Mouse (Mus musculus) right cerebral cortex, adult 18-20 months (tissue): ENCODE results near the gene Acoxl.
"Not testable (repeated sequence)": the region's sequence is repeated elsewhere in the genome, so short reads cannot be mapped to it uniquely, and the experiment has no call there.

ENCODE experiments used
- DNase-seq: peaks from one replicate; pipeline ENCODE4 v3.0.0; 2022; ENCODE audit warnings: mixed read lengths

Acoxl gene

DNA sequence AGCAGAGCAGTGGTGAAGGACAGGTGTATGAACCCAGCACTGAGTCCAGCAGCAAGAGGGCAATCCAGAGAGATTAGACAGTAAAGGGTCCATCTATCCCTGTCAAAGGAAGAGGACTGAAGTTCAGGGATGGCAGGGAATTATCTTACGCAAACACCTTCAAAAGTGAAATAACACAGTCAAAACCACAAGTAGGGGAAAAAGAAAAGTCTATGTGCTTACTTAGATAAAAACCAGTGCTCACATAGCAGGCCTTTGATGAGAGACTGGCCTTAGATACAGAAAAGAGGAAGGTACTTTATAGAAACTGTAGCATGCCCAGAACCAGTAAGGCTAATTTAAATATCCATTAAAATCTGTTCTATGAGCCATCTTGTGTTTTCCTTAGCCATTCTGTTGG is 246.8 kb downstream of the Acoxl start:
- no peak for DNase-seq

DNA sequence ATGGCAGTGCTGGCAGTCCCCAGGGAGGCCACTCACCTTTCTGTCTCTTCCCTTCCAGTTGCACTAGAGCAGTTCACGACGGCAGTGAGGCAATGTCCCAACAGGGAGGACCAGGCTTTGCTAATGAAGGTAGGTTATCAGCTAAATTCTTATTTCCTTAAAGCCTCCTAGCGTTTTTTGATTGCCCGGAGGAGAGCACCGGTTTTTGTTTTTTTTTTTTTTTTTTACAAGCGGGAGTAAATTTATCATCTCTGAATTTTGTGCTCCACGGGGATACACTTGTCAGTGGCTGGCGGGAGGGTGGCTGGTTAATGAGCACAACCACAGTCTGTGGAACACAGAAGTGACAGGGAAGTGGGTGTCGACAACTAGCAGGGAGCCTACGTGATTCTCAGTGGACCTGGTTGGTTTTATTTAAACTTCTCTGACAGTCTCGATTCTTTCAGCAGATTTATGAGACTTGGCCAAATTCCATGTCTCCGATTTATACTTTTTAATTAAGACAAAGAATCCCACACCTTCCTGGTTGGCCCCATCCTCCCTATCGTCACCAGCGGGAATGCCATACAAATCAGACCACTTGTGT is 247.7 kb downstream of the Acoxl start:
- peak; percentile 40 for DNase-seq

DNA sequence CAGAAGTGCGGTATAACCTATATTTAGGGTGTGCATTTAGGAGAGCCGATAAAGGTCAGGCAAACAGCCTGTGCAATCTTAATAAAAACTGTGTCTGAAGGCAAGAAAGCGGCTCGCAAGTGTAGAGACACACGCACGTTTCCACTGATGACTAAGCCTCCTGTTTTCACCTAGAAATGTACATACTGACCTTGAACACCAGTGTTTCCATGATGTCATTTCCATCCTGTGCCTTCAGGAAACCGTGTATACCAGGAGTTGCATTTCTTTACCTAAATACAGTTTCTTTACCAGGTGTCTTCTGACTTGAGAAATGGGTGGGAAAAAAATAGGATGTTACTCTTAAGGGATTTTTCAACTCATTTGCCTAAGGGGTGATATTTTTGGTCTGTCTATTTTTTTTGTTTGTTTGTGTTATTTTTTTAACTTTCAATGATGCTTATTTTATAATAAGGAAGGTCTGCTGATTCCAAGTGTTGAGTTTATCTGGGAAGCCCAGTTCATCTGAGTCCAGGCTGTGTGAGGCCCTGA is 248.4 kb downstream of the Acoxl start:
- no peak for DNase-seq

DNA sequence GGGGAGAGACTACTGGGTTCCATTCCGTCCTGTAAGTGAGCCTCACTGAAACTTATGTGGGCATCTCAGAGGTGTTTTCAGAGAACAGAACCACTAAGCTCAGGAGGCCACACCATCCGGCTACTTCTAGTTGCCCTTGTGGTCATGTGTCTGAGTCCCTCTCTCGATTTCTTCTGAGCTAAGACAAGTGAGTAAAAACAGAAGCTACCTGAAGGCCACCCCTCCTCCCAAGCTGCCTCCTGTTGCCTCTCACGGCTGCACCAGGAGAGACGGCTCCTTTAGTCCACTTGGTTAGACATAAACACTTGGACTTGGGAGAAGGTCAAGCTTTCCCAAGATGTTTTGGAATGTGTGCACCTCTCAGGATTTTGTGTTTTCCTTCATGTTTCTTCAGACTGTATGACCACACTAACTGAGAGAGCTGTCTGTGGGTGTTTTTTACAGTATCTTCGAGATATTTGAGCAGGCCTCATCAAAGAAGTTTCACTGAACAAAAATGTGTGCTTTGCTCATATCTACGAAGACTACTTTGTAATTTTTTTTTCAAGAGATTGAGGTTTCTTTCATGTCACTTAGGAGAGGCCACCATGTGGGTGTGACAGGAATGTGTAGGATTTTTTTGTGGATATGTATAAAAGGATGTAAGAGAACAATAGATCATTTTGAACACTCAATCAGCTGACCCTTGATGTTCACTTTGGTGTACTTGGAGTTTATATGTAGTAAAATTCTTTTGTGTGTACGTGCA is 249.3 kb downstream of the Acoxl start:
- no peak for DNase-seq

DNA sequence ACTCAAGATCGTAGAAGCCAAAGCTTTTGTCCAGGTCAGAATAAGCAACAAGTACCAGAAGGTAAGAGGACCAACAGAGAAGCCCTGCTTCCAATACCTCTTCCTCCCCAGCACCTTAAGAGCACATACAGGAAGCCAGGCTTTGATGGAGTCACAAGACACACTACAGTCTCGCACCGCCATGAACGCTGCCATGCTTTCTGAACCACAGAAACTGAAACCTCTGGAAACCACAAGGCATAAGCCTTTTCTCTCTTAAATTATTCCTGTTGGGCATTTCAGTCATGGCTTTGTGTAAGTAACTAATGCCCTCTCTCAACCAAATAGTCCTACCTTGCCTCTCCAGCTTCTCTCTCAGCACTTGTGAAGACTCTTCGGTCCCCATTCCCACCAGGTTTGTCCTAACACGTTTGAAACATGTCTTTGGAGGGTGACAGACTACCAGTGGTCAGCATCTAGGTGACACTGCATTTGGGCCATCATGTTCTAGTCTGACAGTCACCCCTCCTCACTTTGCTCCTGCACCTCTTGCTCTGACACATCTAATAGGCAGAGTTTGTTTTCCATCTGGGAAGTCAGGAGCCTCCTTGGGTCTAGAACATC is 251.7 kb downstream of the Acoxl start:
- no peak for DNase-seq

DNA sequence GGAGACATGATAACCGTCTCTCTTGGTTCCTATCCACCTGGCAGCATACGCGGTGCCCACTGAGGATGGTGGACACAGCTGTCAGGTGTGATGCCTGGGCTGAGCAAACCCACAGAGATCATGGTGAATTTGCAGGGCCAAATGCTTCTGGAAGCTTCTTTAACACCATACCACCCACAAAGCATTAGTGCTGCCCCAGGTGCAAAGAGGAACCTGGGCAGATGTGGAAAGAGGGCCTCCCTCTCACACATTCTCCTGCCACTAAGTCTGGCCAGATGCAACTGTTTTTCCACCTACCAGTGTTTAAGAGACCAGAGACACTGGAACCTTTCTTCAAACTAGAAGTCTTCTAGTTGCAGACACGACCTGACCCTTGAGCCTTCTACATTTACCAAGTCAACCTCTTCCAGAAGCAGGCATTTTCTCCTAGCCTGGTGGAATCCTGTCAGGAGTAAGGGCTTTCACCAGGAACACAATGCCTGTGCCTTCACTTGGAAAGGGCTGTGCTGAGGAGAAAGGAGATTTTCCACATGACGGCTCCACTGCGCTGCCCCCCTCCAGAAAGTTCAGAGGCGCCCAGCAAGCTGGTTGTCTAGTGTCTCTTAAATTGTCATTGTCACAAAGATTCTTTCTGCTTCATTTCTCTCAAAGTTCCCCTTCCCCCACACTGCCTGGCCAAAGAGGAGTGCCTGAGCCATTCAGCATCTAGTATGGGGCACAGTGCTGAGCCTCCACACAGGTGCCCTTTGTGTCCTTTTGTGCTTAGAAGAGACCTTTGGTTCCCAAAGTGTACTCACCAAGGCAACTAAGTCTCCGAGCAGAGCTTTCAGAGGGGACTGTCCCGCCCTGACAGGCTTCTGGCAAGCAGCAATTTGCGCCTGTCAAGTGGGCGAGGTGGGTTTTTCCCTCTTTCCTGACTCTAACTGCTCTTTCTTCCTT is 253.0 kb downstream of the Acoxl start:
- DNase-seq = no peak

DNA sequence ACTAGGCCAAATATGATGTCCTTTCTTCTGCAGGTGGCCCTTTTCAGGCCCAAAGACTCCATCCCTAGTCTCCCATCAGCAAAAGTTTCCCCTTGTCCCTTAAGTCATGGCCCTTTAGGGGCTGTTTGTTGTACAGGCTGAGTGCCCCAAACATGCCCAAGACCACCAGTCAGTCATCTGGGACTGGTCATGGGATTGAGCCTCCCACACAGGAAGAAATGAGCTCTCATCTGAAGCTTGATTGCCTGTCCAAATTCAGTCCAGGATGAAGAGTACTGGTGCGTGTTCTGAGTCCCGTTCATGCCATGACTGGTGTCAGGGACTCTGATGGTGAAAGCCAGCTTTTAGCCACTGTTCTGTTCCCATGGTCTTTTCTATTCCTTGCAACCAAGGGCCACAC is 253.8 kb downstream of the Acoxl start:
- no peak for DNase-seq

DNA sequence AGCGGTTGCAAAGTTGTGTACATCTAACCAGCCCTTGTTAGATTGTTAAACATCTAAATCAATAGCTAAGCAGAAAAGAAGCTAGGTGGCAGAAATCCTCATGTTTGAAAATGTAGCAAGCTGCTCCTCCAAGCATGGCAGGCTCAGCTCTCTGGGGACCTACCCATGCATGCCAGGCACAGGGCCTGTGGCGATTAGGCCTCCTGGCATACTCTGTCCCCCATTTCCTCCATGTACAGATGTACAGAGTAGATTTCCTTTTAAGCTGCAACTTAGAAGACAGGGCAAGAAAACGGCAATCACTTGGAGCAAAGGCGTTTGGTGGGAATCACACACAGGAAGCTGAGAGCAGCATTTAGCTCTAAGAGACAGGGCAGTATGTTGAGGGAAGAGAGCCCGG is 255.5 kb downstream of the Acoxl start:
- DNase-seq = no peak

DNA sequence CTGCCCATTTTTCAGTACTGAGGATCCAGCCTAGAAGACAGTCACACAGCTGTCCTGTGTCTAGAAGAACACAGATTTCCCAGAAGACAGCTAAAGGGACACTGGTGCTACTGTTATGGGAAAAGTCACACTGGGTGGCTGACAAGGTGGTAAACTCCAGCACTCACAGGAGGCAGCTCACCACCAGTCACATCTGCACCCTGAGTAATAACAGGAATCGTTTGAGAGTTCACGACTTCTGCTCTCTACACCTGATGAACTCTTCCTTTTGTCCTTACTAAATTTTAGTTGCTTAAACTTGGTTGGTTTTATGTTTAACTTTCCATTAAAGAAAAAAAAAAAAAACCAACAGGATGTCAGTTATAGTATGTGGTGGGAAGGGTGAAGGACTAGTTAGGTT is 255.9 kb downstream of the Acoxl start:
- no peak for DNase-seq

DNA sequence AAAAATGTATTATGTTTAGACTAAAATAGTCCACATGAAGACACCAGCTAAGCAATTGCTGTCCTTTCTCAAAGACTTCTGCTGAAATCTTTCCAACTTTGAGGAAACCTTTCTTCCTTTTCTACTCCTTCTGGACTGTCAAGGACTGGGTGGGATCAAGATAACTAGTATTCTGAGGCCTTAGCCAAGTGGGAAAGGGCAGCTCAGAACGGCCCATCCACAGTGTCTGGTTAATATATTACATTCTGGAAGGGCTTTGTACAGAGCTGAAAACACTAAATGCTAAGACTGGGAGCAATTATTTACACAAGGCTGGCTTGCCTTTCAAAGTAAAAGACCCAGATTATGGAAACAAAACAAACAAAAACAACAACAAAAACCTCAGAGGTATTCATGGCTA is 256.6 kb downstream of the Acoxl start:
- no peak for DNase-seq

DNA sequence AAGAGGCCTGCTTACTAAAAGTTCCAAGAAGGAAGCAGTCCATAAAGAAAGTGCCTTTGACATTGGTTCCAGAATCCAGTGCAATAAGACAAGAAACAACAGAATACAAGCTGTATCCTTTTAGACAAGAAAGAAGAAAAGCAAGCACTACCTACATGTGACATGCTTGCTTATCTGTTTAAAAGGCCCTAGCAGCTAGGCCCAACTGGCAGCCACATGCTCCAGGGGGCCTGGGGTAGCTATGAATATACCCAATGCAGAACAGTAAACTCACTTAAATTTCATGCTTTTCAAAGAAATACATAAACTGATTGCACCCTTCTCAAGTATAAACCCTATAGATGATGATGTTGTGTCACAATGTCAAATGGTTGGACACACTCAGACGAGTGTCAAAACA is 257.4 kb downstream of the Acoxl start:
- DNase-seq = no peak

DNA sequence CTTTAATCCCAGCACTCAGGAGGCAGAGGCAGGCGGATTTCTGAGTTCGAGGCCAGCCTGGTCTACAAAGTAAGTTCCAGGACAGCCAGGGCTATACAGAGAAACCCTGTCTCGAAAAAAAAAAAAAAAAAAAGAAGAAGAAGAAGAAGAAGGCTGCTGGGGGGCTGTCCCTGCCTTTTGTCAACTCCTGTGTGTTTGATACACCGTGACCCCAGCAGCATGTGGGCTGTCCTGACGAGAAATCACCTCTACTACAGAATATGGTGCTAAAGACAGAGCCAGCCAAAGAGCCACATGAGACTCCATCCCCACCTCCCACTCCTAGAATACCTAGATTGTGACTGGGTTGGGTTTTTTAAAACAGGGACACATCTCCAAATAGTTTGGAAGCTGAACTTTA is 259.4 kb downstream of the Acoxl start:
- DNase-seq = not testable (repeated sequence)

DNA sequence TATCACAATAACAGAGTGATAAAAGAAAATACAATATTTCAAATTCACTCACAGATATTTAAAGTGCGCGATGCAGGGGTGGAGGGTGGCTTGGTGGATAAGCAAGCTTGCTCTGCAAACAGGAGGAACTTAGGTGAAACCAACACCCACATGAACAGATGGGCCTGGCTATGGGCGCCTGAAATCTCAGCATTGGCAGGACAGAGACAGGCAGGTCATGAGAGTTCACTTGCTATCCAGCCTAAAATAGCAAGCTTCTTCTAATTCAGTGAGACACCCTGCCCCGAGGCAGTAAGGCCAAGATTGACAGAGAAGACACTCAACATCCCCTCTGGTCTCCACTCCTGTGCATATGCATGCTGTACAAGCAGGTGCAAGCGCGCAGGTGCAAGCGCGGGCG is 263.4 kb downstream of the Acoxl start:
- no peak for DNase-seq

DNA sequence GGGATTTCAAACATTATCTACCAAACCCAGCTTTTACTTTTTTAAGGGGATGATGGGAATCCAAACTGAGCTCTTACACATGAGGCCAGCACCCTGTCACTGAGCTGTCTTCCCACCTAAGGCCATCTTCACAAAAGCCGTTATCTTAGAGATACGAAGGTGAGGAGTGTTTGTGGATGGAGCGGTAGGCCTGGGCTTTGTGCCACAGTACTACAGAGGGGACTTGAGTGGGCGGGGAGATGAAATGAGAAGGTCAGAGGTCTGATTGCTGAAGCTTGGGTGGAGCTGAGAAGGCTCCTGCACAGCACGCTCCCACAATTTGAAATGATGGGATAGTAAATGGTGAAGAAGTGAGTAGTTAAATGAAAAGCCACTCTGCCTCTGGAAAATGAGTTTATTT is 266.1 kb downstream of the Acoxl start:
- DNase-seq = no peak

DNA sequence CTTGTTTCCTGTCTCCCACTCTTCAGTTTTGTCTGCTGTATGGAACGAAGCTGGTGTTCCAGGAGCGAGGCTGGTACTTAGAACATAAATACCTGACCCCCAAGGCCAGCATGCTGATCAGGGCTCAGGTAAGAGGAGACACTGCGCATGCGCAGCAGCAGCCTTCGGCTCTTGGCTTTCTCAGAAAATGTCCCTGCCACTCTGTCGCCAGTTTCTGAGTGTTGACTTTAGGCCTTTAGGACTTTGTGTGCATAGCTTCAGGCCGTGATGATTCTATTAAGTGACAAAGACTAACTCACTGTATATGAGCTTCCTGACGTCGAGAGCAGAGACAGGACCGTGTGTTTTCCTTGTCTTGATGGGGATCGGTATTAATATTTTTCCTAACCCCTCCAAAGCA is 267.0 kb downstream of the Acoxl start:
- DNase-seq = no peak

DNA sequence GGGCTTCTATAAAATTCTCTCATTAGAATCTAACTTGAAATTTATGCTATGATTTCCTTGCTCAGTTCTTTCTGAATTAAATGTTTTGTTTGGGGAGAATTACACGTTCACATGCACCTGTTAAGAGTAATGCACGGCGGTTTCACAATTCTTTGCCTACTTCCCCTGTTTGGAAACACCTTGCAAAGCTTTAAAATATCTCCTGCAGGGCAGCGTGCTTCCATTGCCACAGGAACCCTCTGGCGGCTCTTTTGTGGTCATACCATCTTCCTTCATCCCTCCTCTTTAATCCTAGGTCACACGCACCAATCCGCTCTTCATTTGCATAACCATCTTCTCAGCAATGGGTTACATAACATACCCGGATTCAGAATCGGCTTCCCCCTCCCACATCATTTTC is 272.9 kb downstream of the Acoxl start:
- no peak for DNase-seq

DNA sequence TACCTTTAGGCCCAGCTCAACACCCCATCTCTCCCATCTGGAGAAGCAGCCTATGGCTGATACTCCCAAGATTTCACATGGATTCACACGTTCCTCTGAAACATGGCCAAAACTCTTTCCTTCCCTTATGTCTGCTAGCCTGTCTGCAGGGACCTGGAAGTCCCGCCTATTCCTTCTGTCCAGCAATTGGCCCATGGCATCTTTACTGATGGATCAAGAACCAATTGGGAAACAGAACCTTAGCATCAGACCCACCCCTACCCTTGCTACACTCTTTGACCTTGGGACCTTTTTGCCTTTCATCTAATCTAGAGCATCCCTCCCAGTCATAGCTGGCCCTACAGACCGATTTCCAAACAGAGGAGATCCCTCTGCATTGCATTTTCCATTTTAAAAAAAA is 275.9 kb downstream of the Acoxl start:
- no peak for DNase-seq

DNA sequence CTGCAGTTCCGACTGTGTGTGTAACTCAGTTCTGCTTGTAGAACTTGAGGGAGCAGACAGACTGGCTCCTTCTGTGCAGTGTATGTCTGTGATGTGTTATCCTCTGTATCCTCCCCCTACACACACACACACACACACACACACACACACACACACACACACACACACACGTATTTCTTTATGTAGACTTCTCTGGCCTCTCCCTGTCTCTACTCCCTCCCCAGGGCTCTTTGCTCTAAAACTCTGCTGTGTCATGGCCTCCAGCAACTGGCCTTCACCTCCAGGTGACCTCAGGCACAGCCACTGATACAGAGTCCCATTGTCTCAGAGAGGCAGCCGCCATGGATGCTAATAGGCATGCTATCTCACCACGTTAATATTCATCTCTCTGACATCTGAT is 276.9 kb downstream of the Acoxl start:
- DNase-seq = no peak

DNA sequence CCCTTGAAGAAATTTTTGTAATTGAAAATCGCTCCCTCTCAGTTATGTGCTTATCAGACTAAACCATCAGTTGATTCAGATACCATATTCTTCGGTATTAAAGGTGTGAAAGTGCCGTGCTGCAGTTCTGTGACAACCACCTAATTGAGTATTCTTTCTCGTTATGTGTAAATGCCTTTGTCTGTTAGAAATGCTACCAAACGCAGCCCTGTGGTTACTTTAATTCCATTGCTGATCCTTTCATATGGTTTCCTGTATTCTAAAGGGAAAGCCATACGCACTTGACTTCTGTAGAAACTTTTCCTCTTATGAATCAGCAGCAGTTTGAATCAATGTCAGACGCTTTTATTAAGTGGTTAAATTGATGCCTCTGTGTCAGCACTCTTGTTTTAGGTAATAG is 278.9 kb downstream of the Acoxl start:
- no peak for DNase-seq

DNA sequence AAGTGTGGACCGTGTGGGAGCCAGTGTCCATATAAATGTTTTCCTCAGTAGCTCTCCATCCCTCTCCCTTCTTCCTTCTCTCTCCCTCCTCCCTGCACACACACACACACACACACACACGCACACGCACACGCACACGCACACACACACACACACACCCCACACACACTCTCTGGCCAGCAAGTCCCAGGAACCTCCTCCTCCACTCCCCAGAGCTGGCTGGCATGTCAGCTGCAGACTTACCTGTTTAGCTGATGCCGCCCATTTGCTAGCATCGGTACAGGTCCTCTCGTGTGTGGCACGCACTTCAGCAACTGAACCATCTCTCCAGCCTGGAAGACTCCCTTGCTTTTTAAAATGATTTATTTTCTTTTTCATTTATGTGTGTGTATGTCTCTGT is 280.3 kb downstream of the Acoxl start:
- no peak for DNase-seq

DNA sequence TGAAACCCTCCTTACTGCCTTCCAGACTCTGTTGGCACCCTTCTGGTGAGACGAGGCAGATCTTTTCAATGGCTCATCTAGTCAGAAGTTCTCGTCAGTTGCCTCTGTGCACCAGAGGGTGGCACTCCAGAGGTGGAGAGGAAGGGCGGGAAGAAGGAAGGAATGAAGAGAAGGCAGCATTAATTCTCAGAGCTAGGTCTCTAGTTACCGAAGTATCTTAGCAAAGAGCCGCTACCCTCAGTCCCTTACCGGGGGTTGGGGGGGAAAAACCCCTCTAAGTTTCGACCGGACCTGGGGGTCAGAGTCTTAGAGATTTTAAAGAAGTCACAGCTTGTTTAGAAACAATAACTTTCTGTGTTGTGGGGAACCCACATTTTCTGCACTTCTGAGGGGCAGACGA is 283.8 kb downstream of the Acoxl start:
- peak; percentile 71 for DNase-seq

DNA sequence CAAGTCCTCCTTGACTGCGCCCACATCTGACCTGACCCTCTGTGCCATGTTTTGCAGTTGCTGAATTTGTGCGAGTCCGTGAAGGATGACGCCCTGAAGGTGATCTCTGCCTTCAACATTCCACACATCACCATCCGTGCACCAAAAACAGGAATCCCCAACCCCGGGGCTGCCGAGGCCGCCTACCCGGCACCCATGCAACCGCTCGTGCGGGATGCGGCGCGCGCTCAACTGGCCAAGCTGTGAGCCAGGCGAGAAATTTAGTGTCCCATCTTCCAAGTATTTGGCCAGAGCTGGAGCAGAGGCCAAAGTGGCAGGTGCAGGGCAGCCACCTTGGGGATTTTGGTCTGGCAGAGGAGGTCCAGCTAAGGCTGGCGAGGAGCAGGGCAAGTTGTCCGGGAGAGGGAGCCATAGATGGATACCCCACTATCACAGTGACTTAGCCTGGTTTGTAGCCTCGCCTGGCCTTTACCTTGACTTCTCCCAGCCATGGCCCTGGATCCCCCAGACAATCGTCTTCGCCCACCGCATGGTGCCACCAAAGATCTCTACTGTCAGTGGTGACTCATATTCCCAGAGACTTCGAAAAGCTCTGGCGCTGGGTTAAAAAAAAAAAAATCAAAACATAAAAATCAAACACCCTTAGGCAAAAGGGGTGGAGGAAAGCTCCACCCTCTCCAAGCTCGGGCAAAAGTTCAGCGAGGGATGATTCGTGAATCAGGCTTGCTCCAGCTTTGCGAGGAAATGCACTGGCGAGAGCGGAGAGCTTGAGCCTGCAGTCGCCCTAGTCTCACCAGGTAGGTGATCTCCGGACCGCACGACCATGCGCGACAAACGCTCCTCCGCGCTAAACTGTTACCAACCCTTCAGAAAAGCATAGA is 284.5 kb downstream of the Acoxl start:
- DNase-seq = peak; percentile 6
